Mouse (Mus musculus): ENCODE results near the gene Il1f10.

Gene Il1f10

GRCm38 (mm10) chr2:24290896-24291295 is at the start of gene Il1f10:
TSS of gene Il1f10 (plus strand) at chr2:24291196.
- DNase-seq = no peak

- DNase-seq = no peak
Observed at GRCm38 (mm10) chr2:24267503-24267902, 23.5 kb upstream of the Il1f10 start.

- DNase-seq = no peak
Observed at GRCm38 (mm10) chr2:24273619-24274018, 17.4 kb upstream of the Il1f10 start.

- DNase-seq = no peak
Observed at GRCm38 (mm10) chr2:24275146-24275545, 15.8 kb upstream of the Il1f10 start.

DNA sequence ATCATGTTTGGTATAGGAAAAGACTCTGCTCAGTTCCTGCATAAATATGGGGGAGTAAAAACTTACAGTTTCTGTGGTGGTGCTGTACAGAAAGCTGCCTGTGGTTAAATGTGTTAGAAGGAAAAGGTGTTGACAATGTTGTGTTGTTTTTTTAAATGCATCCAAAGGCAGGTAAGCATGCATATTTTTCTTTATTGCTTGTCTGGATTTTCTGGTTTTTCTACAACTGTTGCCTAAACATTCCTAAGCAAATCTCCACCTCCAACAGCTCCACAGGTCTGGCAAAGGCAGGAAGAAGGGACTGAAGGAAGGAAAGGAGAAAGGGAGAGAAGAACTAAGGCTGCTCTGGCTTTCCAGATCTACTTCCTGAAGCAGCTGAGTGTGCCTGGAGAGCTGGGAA is 14.3 kb upstream of the Il1f10 start, which contains the start of gene Il1f5:
Il1f5 (plus strand) TSS at position 301 of the 400 bp plus-strand sequence.
- DNase-seq = no peak

GRCm38 (mm10) chr2:24294616-24295015 is 3.6 kb downstream of the Il1f10 start:
- DNase-seq = no peak

DNA sequence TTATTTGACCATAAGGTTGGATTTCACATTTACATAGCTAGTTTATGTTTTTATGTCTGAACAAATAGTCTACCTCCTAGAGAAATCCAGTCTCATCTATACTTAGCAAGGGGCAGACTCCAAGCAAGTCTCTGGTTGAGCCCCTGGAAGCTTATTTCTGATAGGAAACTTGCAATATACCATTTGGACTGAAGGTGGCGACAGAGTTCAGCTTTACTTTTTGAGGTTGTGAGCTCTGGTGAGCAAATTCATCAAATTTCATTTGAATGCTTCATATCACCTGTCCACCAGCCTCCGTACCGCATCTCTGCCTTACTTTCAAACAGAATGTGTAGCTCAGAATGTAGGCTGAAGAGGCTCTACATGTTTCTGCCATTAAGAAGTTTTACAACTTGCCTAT is 5.8 kb downstream of the Il1f10 start:
- DNase-seq = peak; percentile 52

GRCm38 (mm10) chr2:24311302-24312001 is 20.5 kb downstream of the Il1f10 start:
- peak; percentile 17 for DNase-seq

DNA sequence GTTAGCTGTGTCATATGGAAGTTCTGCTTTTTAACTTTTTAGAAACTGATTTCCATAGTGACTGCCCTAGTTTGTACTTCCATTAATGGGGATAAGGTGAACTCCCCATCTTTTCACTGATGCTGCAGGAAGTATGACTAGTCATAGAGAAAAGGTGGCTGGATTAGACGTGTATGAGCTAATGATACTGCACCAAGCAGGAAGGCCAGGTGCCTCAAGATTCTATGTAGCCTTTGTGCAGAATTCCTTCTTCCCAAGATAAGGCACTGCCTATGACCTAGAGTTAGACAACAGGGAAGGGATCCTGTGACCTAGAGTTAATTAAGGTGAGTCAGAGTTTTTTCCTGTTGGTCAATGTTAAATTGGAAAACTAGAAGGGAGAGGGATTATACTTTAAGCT is 25.9 kb downstream of the Il1f10 start:
- no peak for DNase-seq

DNA sequence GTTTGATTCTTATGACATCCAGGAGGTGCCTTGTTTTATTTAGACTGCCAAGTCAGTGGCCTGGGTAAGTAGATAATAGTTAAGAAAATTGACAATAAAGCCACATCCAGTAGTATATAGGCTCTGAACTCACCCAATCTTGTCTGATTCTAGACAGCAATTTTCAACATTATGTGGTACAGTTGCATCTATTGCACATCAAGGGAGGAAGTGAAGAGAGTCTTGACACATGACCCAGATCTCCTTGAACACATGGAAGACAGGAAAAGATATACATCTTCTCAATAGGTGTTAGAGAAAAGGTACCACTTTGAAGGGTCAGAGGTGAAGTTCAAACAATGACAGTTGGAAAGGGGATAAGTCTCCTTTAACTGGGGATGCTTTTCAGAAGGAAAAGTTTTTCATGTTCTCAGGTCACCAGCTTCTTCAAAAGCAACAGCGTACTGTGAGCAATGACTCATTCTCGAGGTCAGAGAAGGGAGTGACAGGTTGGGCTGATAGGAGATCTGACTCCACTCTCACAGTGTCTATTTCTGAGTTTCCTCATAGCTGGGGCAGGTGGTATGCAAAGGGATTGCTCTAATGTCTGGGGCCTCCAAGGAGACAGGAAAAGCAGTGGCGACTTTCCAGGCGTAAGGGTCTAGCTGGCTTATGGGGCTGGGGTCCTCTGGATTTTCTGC is 27.1 kb downstream of the Il1f10 start:
- DNase-seq = no peak

DNA sequence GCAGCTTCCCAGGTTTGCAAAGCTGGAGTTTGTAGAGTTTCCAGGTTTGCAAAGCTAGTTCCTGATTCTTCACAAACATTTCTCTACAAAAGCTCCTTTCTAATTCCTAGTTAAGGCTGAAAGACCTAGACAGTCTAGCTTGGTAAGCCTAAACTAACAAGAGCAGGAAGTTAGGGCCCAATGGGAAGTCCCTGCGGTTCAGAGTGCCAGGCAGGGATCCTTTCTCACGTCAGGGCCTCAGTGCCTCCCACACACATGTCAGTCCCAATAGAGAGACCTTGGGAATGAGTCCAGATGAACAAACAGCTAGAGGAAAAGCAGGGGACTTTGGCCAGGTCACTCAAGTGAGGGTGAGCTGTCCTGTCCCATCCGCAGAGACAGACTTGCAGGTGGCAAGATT is 44.3 kb downstream of the Il1f10 start:
- no peak for DNase-seq

- DNase-seq = no peak
Observed at GRCm38 (mm10) chr2:24336545-24336944, 45.5 kb downstream of the Il1f10 start, which contains the start of gene Il1rn. TSS of gene Il1rn (plus strand) at chr2:24336853.

- no peak for DNase-seq
Observed at GRCm38 (mm10) chr2:24341395-24341885, 50.4 kb downstream of the Il1f10 start.

All from lung, postnatal 14 days (tissue).